Mouse (Mus musculus) C2C12 (cell line): ENCODE results near the gene Ptpn7. TPM values are rescaled to one million over a fixed set of nuclear protein-coding genes. Genes with fewer than 3 reads are reported as not detected.

ENCODE experiments used
- H3K27me3 ChIP-seq: one replicate; pipeline ENCODE4 v1.6.1; 2011; ENCODE audit not compliant: control insufficient read depth, insufficient read depth, insufficient read length
- H3K36me3 ChIP-seq: one replicate; pipeline ENCODE4 v1.6.1; 2011; ENCODE audit not compliant: control insufficient read depth, insufficient read depth
- H3K4me3 ChIP-seq: one replicate; pipeline ENCODE4 v1.5.1; 2011; ENCODE audit warnings: mild to moderate bottlenecking, control low read depth; ENCODE audit not compliant: poor library complexity, insufficient read depth, severe bottlenecking
- H3K79me2 ChIP-seq: one replicate; pipeline ENCODE4 v1.6.1; 2011; ENCODE audit not compliant: control insufficient read depth, insufficient read depth
- H3K79me3 ChIP-seq: one replicate; pipeline ENCODE4 v1.6.1; 2011; ENCODE audit warnings: low read depth, control low read depth
- H3ac ChIP-seq: one replicate; pipeline ENCODE3; 2011; ENCODE audit warnings: low read depth; ENCODE audit not compliant: control insufficient read depth, insufficient read length
- CEBPB ChIP-seq: IDR thresholded peaks from one replicate; pipeline ENCODE4 v1.6.1; 2011; ENCODE audit warnings: low read depth, mild to moderate bottlenecking, control low read depth, moderate library complexity
- CTCF ChIP-seq: IDR thresholded peaks from one replicate; pipeline ENCODE4 v1.5.1; 2011; ENCODE audit not compliant: control insufficient read depth, insufficient read depth, insufficient read length
- FOSL1 ChIP-seq: IDR thresholded peaks from one replicate; pipeline ENCODE4 v1.8.0; 2011; ENCODE audit warnings: mild to moderate bottlenecking, low read length; ENCODE audit not compliant: poor library complexity, insufficient read depth, severe bottlenecking
- MAX ChIP-seq: IDR thresholded peaks from one replicate; pipeline ENCODE4 v1.6.1; 2011; ENCODE audit warnings: mild to moderate bottlenecking, control low read depth
- MYOD1 ChIP-seq: IDR thresholded peaks from one replicate; pipeline ENCODE4 v1.6.1; 2011; ENCODE audit warnings: low read depth; ENCODE audit not compliant: control insufficient read depth, insufficient read length
- MYOG ChIP-seq: IDR thresholded peaks from one replicate; pipeline ENCODE4 v1.6.1; 2011; ENCODE audit not compliant: control insufficient read depth, insufficient read length; ENCODE audit errors: extremely low read depth
- USF1 ChIP-seq: IDR thresholded peaks from one replicate; pipeline ENCODE4 v1.6.1; 2011; ENCODE audit warnings: low read depth, mild to moderate bottlenecking, control low read depth, moderate library complexity
- polyA plus RNA-seq: library from polyadenylated mRNA; unstranded; fragments of >200 nt; fragmentation: generic; extraction: Trizol; gene quantifications from one replicate; pipeline ENCODE4 v1.2.1, GENCODE M21; 2012; ENCODE audit warnings: missing spikeins

Gene Ptpn7
- polyA plus RNA-seq, 1 experiment: 0.80 TPM

GRCm38 (mm10) chr1:135090914-135091313 is 41.6 kb upstream of the Ptpn7 start:
- Histone ChIP-seq H3K4me3 (no peak overlapping the region), H3K79me3 (peaks cover 4% of the 10 kb centered on the region), H3K36me3 (no peaks in the 10 kb centered on the region), H3K27me3 (no peaks in the 10 kb centered on the region), H3K79me2 (peaks cover 42% of the 10 kb centered on the region), H3ac (no peak overlapping the region)
- TF ChIP-seq FOSL1 (no peak), CEBPB (peak; percentile 68), USF1 (peak; percentile 19), MAX (no peak), MYOG (no peak), MYOD1 (peak; percentile 93), CTCF (no peak)

- Histone ChIP-seq H3K27me3 (no peaks in the 10 kb centered on the region), H3K79me2 (peaks cover 28% of the 10 kb centered on the region), H3ac (no peak overlapping the region), H3K36me3 (no peaks in the 10 kb centered on the region), H3K4me3 (no peak overlapping the region), H3K79me3 (peaks cover 4% of the 10 kb centered on the region)
- TF ChIP-seq MYOD1 (no peak), MAX (no peak), MYOG (no peak), CTCF (no peak), FOSL1 (no peak)
Observed at GRCm38 (mm10) chr1:135094723-135095122, 37.8 kb upstream of the Ptpn7 start.

DNA sequence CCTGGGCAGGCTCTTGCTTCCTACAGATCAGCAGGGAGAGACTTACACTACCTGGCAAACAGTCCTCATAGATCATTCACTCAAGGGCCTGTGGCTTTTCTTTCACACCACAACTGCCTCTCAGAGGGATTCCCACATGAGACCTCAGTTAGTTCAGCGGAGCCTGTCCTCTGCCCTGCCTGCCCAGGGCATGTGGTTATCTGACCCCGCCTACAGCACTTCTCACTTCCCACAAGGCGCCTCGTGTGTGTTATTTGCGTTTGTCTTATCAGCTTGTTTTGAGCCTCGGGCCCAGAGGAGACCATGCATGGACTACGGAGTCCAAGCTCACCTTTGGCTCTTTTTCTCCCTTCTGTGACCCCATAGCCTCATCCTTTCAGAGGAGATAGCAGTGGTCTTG is 37.3 kb upstream of the Ptpn7 start:
- H3K79me3 ChIP-seq: peaks cover 4% of the 10 kb centered on the region
- H3ac ChIP-seq: no peak overlapping the region
- no peaks in the 10 kb centered on the region for H3K36me3 ChIP-seq
- no peak overlapping the region for H3K4me3 ChIP-seq
- no peak for TF ChIP-seq FOSL1
- TF ChIP-seq USF1: no peak
- TF ChIP-seq CEBPB: no peak
- no peak for TF ChIP-seq CTCF
- TF ChIP-seq MYOD1: no peak
- no peak for TF ChIP-seq MAX
- peaks cover 24% of the 10 kb centered on the region for H3K79me2 ChIP-seq
- H3K27me3 ChIP-seq: no peaks in the 10 kb centered on the region

- H3K36me3 ChIP-seq: no peaks in the 10 kb centered on the region
- H3K79me3 ChIP-seq: peaks cover 4% of the 10 kb centered on the region
- TF ChIP-seq CTCF (no peak), FOSL1 (no peak), MYOG (no peak)
- H3ac ChIP-seq: no peak overlapping the region
- H3K4me3 ChIP-seq: no peak overlapping the region
- H3K27me3 ChIP-seq: no peaks in the 10 kb centered on the region
- peaks cover 25% of the 10 kb centered on the region for H3K79me2 ChIP-seq
Observed at GRCm38 (mm10) chr1:135096312-135096711, 36.2 kb upstream of the Ptpn7 start.

DNA sequence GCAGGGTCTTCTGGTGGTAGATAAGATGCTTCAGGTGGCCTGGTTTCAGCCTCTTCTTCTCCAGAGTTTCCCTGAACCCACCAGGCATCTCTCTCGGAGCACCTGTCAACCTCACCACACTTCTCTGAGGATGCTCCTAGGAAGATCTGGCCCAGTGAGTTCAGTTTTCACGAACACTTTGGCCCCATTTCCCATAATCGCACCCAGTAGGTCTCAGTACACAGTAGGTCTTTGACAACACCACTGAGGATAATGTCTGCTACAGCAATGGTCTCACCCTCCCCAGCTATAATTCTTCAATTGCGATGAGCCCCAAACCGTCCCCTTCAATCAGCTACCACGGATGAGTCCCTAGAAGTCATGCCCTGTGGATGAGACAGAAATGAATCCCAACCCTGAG is 35.1 kb upstream of the Ptpn7 start:
- TF ChIP-seq FOSL1: no peak
- no peak for TF ChIP-seq CTCF
- TF ChIP-seq USF1: no peak
- TF ChIP-seq MYOD1: no peak
- Histone ChIP-seq H3ac (no peak overlapping the region), H3K79me3 (peaks cover 7% of the 10 kb centered on the region), H3K4me3 (no peak overlapping the region), H3K36me3 (no peaks in the 10 kb centered on the region), H3K79me2 (peaks cover 34% of the 10 kb centered on the region), H3K27me3 (no peaks in the 10 kb centered on the region)

- H3K79me2 ChIP-seq: peaks cover 39% of the 10 kb centered on the region
- no peak for TF ChIP-seq CEBPB
- TF ChIP-seq MAX: no peak
- TF ChIP-seq FOSL1: no peak
- TF ChIP-seq MYOG: no peak
- no peak for TF ChIP-seq CTCF
- TF ChIP-seq MYOD1: no peak
- no peak for TF ChIP-seq USF1
- H3ac ChIP-seq: no peak overlapping the region
- peaks cover 12% of the 10 kb centered on the region for H3K79me3 ChIP-seq
- no peak overlapping the region for H3K4me3 ChIP-seq
- H3K36me3 ChIP-seq: no peaks in the 10 kb centered on the region
- H3K27me3 ChIP-seq: no peaks in the 10 kb centered on the region
Observed at GRCm38 (mm10) chr1:135098441-135098840, 34.1 kb upstream of the Ptpn7 start.
